Mouse (Mus musculus): ENCODE measurements at regions not wholly inside any gene's neighbourhood (a gene's known extent, or its start where the extent isn't known, plus 50 kb on each side); places are given as distances from the start of the nearest gene placed in this dataset.

DNA sequence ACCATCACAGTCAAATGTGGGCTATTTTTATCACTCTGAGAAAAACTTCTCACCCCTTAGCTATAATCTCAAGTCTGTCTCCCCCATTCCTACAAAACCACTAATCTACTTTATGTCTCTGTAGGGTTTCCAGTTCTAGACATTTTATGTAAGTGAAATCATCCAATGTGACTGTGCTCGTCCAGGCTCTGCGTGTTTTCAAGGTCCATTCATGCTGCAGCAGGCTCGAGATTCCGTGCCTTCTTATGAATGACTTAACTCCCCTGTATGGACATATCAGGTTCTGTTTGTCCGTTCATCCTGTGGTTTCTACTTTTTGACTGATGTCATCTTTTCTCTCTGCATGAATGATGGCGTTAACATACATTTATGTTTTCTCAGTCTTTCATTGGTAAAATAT, 357.6 kb downstream of the 1500009L16Rik start:
- WGBS, result 61% methylated on average over 6 of the region's 6 CpGs
- ATAC-seq (ENCODE audit: insufficient number of reproducible peaks, insufficient read depth, low FRiP score, low TSS enrichment), result no peak

DNA sequence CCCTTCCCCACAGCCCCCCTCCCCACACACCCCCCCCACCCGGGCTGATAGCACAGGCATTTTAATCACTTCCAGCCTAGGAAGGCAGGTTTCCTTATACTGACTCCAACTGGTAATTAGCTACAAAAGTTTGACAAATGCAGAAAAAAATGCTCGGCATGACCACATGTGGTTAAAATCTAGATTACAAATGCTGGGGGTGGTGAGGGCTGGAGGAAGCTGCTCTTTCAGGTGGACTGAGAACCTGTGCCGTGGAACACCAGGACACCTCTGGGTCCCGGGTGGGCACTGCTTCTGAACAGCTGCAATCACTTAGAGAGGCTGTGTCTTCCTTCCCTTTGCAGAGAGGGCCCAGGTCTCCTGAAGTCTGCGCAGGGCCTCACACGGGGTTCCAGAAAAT, 358.7 kb downstream of the Nuak1 start:
- H3K4me1 ChIP-seq, result peaks cover 20% of the 10 kb centered on the region
- peak overlapping the region; percentile 52 for H3K27ac ChIP-seq
- ATAC-seq (ENCODE audit: insufficient number of reproducible peaks, insufficient read depth, low FRiP score, low TSS enrichment), result peak; percentile 65
- H3K4me3 ChIP-seq, result no peak overlapping the region
- no peaks in the 10 kb centered on the region for H3K27me3 ChIP-seq
- no peaks in the 10 kb centered on the region for H3K36me3 ChIP-seq
- no peaks in the 10 kb centered on the region; the same call in 1 of the 2 replicates for H3K9me3 ChIP-seq
- H3K4me2 ChIP-seq (replicated peaks), result peak overlapping the region; percentile 26; the same call in 1 of the 2 replicates
- H3K9ac ChIP-seq, result no peak overlapping the region
- 10% methylated on average over 6 of the region's 6 CpGs for WGBS

More for the DNA sequence above, 357.6 kb downstream of the 1500009L16Rik start:
- H3K4me1 ChIP-seq, result peaks cover 20% of the 10 kb centered on the region
- no peaks in the 10 kb centered on the region; the same call in 1 of the 2 replicates for H3K9me3 ChIP-seq
- no peak overlapping the region for H3K4me2 ChIP-seq (replicated peaks)
- H3K4me3 ChIP-seq, result no peak overlapping the region
- no peak overlapping the region for H3K27ac ChIP-seq
- H3K36me3 ChIP-seq, result no peaks in the 10 kb centered on the region
- no peak overlapping the region for H3K9ac ChIP-seq
- H3K27me3 ChIP-seq, result no peaks in the 10 kb centered on the region

DNA sequence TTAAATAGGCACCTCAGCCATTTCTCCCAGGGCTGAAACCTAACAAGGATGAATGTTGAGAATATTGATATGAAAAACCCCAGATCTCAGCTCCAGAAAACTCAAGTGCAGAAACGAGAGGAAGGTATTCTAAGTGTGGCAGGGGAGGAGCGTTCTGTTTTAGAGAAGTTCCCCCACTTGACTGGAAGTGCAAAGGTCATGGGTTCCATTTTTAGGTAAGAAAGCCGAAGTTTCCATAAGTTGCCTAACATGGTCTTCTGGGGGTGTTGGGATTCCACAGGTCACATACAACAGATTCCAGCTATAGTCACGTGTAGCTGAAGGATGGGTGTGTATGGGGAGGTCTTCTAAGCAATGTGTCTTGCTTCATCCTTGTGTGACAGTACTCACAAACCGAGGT, 352.9 kb downstream of the Nuak1 start:
- H3K27me3 ChIP-seq, result no peaks in the 10 kb centered on the region
- peaks cover 8% of the 10 kb centered on the region; the same call in 1 of the 2 replicates for H3K4me1 ChIP-seq
- no peak for ATAC-seq (ENCODE audit: insufficient number of reproducible peaks, insufficient read depth, low FRiP score, low TSS enrichment)
- no peak overlapping the region for H3K9ac ChIP-seq
- no peak overlapping the region for H3K27ac ChIP-seq
- no peak overlapping the region for H3K4me2 ChIP-seq (replicated peaks)
- no peaks in the 10 kb centered on the region for H3K36me3 ChIP-seq
- WGBS, result 84% methylated on average over 5 of the region's 5 CpGs
- no peaks in the 10 kb centered on the region; the same call in 1 of the 2 replicates for H3K9me3 ChIP-seq
- no peak overlapping the region for H3K4me3 ChIP-seq

DNA sequence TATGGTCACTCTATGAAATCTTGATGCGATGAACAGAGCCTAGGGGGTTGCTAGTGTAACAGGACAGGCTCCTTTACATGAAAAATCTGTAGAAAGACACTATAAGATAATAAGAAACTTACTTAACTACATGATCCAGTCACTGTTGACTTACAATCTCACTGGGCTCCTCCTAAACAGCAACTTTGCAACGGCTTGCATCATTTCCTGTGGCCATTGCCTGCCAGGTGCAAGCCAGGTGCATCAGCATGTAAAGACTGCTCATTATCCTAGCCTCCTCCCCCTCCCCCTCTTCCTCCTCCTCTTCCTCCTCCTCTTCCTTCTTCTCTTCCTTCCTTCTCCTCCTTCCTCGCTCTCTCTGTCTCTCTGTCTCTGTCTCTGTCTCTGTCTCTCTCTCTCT, 352.5 kb downstream of the Nuak1 start:
- ATAC-seq (ENCODE audit: insufficient number of reproducible peaks, insufficient read depth, low FRiP score, low TSS enrichment), result no peak
- 86% methylated on average over 3 of the region's 3 CpGs for whole genome bisulfite sequencing
- no peak overlapping the region for H3K4me2 ChIP-seq (replicated peaks)
- no peak overlapping the region for H3K27ac ChIP-seq
- H3K4me3 ChIP-seq, result no peak overlapping the region
- no peaks in the 10 kb centered on the region for H3K27me3 ChIP-seq
- no peaks in the 10 kb centered on the region for H3K36me3 ChIP-seq
- H3K4me1 ChIP-seq, result peaks cover 8% of the 10 kb centered on the region; the same call in 1 of the 2 replicates
- no peak overlapping the region for H3K9ac ChIP-seq
- no peaks in the 10 kb centered on the region for H3K9me3 ChIP-seq

DNA sequence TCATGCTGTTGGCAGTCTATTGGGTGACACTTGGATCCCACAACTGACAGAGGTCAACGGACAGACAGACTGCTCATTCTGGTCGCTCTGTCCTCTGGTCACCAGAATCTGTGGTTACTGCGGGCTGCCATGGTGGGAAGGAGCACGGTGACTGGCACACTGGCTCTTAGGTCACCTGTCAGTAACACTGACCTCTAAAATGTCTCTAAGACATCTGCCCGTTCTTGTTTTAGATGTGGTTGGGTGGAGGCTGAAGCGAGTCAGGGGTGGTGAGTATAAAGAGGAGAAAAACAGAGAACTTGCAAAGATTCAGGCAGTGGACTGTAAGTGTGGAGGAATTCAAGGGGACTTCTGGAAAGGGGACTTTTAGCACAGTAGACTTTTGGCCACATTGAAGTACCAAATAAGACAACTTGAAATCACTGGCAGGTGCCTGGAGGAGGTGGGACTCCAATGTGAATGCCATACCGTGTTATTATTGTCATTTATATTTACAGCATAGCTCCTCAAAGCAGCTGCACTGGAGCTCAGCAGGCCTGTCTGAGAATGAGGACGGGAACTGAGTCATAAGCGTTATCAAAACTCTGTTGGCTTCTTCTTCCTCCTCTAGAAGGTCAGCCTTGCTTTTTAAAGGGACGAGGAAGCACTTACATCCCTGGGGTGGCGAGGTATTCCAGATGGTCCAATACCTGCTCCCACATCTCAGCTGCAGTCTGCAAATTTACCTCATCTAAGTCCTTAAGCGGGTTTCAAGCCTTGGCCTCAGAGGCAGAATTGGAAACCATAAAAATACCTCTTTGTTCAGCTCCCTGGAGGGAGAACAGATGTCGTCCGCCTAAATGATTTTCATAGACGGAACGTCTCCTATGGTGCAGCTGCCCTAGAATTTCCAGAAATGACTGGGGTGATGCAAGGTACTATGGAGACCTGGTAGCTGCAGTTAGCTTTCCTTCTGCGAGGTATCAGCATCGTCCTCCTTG, 351.3 kb downstream of the Nuak1 start:
- Histone ChIP-seq H3K4me1 (peaks cover 14% of the 10 kb centered on the region), H3K27me3 (no peaks in the 10 kb centered on the region), H3K9ac (no peak overlapping the region), H3K9me3 (no peaks in the 10 kb centered on the region), H3K4me2 (replicated peaks) (no peak overlapping the region), H3K36me3 (no peaks in the 10 kb centered on the region), H3K4me3 (no peak overlapping the region), H3K27ac (no peak overlapping the region)
- 68% methylated on average over 18 of the region's 18 CpGs for WGBS
- ATAC-seq (ENCODE audit: insufficient number of reproducible peaks, insufficient read depth, low FRiP score, low TSS enrichment), result no peak

DNA sequence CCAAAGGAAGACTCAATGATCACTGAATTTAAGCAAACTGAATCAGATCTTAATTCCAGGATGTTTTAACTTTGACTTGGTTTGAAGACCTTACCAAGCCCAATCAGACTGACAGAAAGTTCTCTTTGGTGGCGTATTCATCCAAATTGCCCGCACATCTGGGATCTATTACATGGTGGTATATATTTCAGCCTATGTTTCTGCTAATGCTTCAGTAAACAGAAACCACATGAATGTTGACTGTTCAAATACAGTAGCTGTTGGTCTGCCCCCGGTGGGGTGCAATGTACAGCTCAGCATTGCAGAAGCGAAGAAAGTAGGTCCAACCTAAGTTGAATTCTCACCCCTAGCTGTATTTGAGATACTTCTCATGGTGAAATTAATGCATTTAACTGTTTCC, 346.5 kb downstream of the Nuak1 start:
- ATAC-seq (ENCODE audit: insufficient number of reproducible peaks, insufficient read depth, low FRiP score, low TSS enrichment), result no peak
- Histone ChIP-seq H3K27me3 (no peaks in the 10 kb centered on the region), H3K9ac (no peak overlapping the region), H3K27ac (peak overlapping the region; percentile 19; the same call in 1 of the 2 replicates), H3K36me3 (no peaks in the 10 kb centered on the region), H3K4me3 (no peak overlapping the region), H3K9me3 (no peaks in the 10 kb centered on the region), H3K4me2 (replicated peaks) (no peak overlapping the region), H3K4me1 (peaks cover 18% of the 10 kb centered on the region)
- WGBS, result 22% methylated on average over 4 of the region's 4 CpGs

DNA sequence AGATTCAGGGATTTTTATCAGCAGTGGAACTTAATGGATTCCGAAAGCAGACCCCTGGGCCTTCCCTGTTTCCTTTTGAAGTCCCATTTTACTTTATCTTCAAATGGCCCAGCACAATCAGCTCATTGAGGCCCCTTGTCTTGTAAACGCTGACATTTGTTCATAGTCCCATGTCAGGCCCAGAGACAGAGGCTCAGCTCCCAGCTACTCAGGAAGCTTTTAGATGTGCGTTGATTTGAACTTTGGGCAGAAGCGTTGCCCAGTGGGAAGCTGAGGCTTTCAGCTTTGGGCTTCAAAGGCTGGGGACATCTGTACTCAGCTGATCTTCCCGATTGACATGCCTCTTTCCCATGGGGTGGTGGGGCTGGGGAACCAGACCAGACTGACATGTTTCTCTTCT, 343.2 kb downstream of the Nuak1 start:
- no peak overlapping the region for H3K27ac ChIP-seq
- 36% methylated on average over 5 of the region's 5 CpGs for WGBS

DNA sequence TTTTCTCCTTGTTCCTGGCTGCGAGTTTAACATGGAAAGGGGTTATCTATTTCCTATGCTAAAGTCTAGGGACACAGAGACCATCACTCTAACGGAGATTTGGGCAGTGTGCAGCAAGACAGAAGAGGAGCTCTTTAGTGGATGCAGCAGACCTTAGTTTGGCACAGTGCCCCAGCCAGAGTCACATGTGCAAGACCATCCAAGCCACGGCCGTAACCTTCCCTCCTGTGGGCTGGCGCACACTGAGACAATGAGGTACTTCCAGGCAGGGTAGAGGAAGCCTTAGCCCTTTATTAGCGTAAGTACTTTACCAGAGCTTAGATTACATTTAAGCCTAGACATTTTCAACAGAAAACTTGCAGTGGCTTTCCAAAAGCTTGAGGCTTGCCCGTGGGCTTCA, 336.4 kb downstream of the Nuak1 start:
- Histone ChIP-seq H3K4me2 (replicated peaks) (no peak overlapping the region), H3K9ac (no peak overlapping the region), H3K4me1 (peaks cover 13% of the 10 kb centered on the region; the same call in 1 of the 2 replicates), H3K27me3 (no peaks in the 10 kb centered on the region), H3K36me3 (no peaks in the 10 kb centered on the region), H3K4me3 (no peak overlapping the region), H3K27ac (no peak overlapping the region), H3K9me3 (no peaks in the 10 kb centered on the region)
- no peak for ATAC-seq (ENCODE audit: insufficient number of reproducible peaks, insufficient read depth, low FRiP score, low TSS enrichment)
- 82% methylated on average over 7 of the region's 7 CpGs for whole genome bisulfite sequencing

More for the DNA sequence above, 343.2 kb downstream of the Nuak1 start:
- Histone ChIP-seq H3K4me2 (replicated peaks) (no peak overlapping the region), H3K36me3 (no peaks in the 10 kb centered on the region), H3K27me3 (no peaks in the 10 kb centered on the region), H3K4me3 (no peak overlapping the region), H3K9ac (no peak overlapping the region), H3K4me1 (peaks cover 22% of the 10 kb centered on the region), H3K9me3 (no peaks in the 10 kb centered on the region)
- no peak for ATAC-seq (ENCODE audit: insufficient number of reproducible peaks, insufficient read depth, low FRiP score, low TSS enrichment)

DNA sequence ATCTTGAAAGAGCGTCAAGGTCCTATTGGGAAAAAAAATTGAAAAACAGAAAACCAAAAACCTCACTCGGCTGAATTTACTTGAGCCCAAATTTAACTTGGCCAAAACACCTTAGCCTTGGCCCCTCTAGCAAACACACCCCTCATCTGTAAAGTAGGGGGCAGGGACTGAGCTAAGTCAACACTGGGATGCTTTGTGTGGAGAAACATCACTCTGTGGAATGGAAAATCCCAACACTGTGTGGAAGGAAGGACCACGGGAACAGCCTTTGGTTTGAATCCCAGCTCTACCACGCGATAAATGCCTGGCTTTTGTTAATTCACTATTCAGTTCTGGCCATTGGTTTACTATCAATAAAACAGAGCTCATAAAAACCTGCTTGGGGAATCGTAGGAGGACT, 335.8 kb downstream of the Nuak1 start:
- H3K4me3 ChIP-seq, result no peak overlapping the region
- no peaks in the 10 kb centered on the region for H3K27me3 ChIP-seq
- peaks cover 13% of the 10 kb centered on the region; the same call in 1 of the 2 replicates for H3K4me1 ChIP-seq
- H3K4me2 ChIP-seq (replicated peaks), result no peak overlapping the region
- no peak for ATAC-seq (ENCODE audit: insufficient number of reproducible peaks, insufficient read depth, low FRiP score, low TSS enrichment)
- no peaks in the 10 kb centered on the region for H3K36me3 ChIP-seq
- H3K9ac ChIP-seq, result no peak overlapping the region
- WGBS, result 83% methylated on average over 6 of the region's 6 CpGs
- H3K27ac ChIP-seq, result no peak overlapping the region
- H3K9me3 ChIP-seq, result no peaks in the 10 kb centered on the region

DNA sequence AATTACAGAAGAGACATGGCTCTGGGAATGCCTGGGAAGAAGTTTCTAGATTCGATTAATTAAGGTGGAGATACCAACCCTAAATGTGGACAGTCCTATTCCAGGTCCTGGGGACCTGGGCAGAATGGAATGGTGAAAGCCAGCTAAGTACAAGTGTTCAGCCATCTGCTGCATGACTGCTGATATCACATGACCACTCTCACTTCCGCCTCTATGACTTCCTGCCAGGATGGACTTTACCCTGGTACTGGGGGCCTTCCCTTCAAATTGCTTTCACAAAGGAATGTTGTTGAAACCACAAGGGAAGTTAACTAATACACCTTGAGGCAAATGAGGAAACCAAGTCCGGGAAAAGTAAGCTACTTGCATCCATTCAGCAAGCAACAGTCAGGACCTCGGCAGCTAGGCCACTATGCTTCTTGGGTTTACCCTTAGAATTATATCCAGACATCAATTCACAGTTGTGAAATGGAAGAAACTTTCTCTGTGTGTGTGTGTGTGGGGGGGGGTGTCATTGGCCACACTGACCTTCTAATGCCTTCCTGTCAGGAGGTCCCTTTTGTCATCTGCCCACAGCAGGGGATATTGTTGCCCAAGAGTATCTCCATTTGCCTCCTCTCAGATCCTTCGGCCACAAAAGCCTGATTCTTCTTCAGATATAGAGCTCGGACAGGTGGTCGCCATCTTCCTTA, 330.6 kb downstream of the Nuak1 start:
- H3K27ac ChIP-seq, result no peak overlapping the region
- H3K9ac ChIP-seq, result no peak overlapping the region
- no peaks in the 10 kb centered on the region for H3K4me1 ChIP-seq
- no peak overlapping the region for H3K4me3 ChIP-seq
- no peaks in the 10 kb centered on the region for H3K36me3 ChIP-seq
- no peak overlapping the region for H3K4me2 ChIP-seq (replicated peaks)
- WGBS, result 63% methylated on average over 7 of the region's 7 CpGs
- no peaks in the 10 kb centered on the region for H3K27me3 ChIP-seq
- ATAC-seq (ENCODE audit: insufficient number of reproducible peaks, insufficient read depth, low FRiP score, low TSS enrichment), result no peak
- no peaks in the 10 kb centered on the region for H3K9me3 ChIP-seq

DNA sequence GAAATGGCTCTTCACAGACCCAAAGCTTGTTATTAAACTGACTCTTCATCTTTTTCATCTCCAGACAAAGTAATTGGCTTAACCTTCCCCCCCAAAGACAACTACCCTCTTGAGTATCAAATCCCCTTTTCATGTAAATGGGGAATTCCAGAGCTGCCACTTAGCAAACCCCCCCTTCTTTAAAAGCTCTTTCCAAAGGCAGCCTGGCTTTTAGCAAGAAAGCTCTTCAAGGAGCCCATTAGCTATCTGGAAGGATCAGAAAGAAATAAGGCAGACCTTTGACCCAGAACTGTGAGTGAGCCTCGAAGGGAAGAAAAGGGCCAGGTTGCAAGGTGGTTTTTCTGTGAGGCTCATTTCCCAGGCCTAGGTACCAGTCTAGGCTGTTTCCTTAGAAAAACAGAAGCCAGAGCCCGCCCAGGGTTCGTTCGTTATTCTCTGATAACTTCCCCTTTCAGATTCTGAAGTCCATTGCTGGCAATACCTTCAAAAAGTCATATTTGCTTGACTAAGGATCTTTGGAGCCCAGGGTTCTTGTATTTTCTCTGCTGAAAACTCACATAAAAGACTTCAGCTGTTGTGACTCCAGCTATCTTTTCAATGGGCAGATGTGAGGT, 329.9 kb downstream of the Nuak1 start:
- no peak overlapping the region for H3K27ac ChIP-seq

More for the DNA sequence above, 329.9 kb downstream of the Nuak1 start:
- Histone ChIP-seq H3K27me3 (no peaks in the 10 kb centered on the region), H3K4me3 (no peak overlapping the region), H3K4me1 (no peaks in the 10 kb centered on the region), H3K4me2 (replicated peaks) (no peak overlapping the region), H3K36me3 (no peaks in the 10 kb centered on the region), H3K9ac (no peak overlapping the region), H3K9me3 (no peaks in the 10 kb centered on the region)
- no peak for ATAC-seq (ENCODE audit: insufficient number of reproducible peaks, insufficient read depth, low FRiP score, low TSS enrichment)
- WGBS, result 44% methylated on average over 4 of the region's 4 CpGs
